Mouse (Mus musculus) embryonic facial prominence, embryonic 13.5 days (tissue): ENCODE measurements around the gene Alk. TPM values are rescaled to one million over a fixed set of nuclear protein-coding genes. Genes with fewer than 3 reads are reported as not detected.

ENCODE experiments used
- ATAC-seq: fragments of 200-750 bp; cut with Nextera tagmentation; 2 replicates; pipeline ENCODE4 v1.8.0; 2017; ENCODE audit warnings: low read depth; ENCODE audit not compliant: insufficient number of reproducible peaks, insufficient read depth, low FRiP score, low TSS enrichment
- H3K27ac ChIP-seq: fragments of 300-500 bp; sonication (generic); 2 replicates; pipeline ENCODE4 v1.5.1; 2015; ENCODE audit warnings: moderate library complexity, mild to moderate bottlenecking, inconsistent platforms
- H3K27me3 ChIP-seq: fragments of 300-500 bp; sonication (generic); 2 replicates; pipeline ENCODE4 v1.6.1; 2015; ENCODE audit warnings: mild to moderate bottlenecking, inconsistent platforms
- H3K36me3 ChIP-seq: fragments of 300-500 bp; sonication (generic); 2 replicates; pipeline ENCODE4 v1.6.1; 2015; ENCODE audit warnings: mild to moderate bottlenecking, inconsistent platforms
- H3K4me1 ChIP-seq: fragments of 300-500 bp; sonication (generic); 2 replicates; pipeline ENCODE4 v1.6.1; 2015; ENCODE audit warnings: inconsistent platforms
- H3K4me2 ChIP-seq: fragments of 300-500 bp; sonication (generic); 2 replicates; pipeline ENCODE4 v1.6.1; 2015; ENCODE audit warnings: moderate library complexity, mild to moderate bottlenecking, inconsistent platforms
- H3K4me3 ChIP-seq: fragments of 300-500 bp; sonication (generic); 2 replicates; pipeline ENCODE4 v1.5.1; 2015; ENCODE audit warnings: mild to moderate bottlenecking, inconsistent platforms
- H3K9ac ChIP-seq: fragments of 300-500 bp; sonication (generic); 2 replicates; pipeline ENCODE4 v1.6.1; 2015; ENCODE audit warnings: mild to moderate bottlenecking, inconsistent platforms
- H3K9me3 ChIP-seq: fragments of 300-500 bp; sonication (generic); 2 replicates; pipeline ENCODE4 v1.6.1; 2016; ENCODE audit warnings: inconsistent platforms
- WGBS: fragments of 180-500 bp; shearing (Covaris S2); methylation state at CpG from one replicate; pipeline ENCODE4 v1.1.7; 2015; ENCODE audit warnings: mixed read lengths; 5-methylcytosine and 5-hydroxymethylcytosine counted together
- polyA plus RNA-seq: library from polyadenylated mRNA; unstranded; fragments of >200 nt; fragmentation: Nextera tagmentation; extraction: Ambion mirVana; gene quantifications from 2 replicates; pipeline ENCODE4 v1.2.1, GENCODE M21; 2015

The Alk gene
- polyA plus RNA-seq, 1 experiment from 2014 or later = 0.51 TPM

DNA sequence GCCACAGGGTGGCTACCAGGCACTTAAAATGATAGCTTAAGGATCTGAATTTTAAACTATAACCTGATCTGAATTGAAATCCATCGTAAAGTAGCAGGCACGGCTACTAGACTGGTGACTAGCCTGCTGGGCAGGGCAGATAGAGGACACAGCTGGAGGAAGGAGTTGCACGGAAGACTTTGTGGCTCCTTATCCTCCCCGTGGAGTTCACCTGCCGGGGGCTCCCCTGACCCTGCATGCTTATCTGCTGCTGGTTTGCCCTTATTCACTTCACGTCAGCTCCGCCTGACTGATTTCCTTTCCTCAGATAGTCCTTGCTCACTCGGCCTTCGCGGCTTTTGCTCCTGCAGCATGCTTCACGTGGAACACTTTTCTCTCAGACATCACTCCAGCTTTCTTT, 484.1 kb downstream of the Alk start:
- H3K9ac ChIP-seq = no peak overlapping the region
- no peaks in the 10 kb centered on the region for H3K27me3 ChIP-seq
- ATAC-seq = no peak
- H3K4me3 ChIP-seq = no peak overlapping the region
- H3K36me3 ChIP-seq = no peaks in the 10 kb centered on the region
- H3K4me1 ChIP-seq = no peaks in the 10 kb centered on the region
- no peak overlapping the region for H3K27ac ChIP-seq
- no peak overlapping the region for H3K4me2 ChIP-seq
- H3K9me3 ChIP-seq = no peaks in the 10 kb centered on the region
- 77% methylated on average over 11 of the region's 11 CpGs for WGBS

DNA sequence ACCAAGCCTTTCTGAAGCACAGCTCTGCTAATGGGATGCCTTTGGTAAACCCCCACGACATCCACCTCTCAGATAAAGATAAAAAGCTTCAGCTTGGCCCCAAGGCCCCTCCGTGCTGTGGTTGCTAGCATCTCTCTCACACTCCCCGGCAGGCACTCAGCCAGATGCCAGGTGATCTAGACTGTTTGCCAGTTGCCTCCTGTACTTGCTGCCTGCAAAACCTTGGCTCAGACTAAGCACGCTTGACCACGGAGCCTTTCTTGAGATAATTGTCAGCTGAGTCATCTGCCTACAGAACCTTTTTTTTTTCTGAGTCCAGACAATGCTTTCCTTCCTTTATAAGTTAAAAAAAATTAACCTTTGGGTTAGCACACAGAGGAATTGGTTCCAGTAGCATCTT, 486.1 kb downstream of the Alk start:
- ATAC-seq = no peak
- H3K36me3 ChIP-seq = no peaks in the 10 kb centered on the region
- WGBS = 80% methylated on average over 5 of the region's 5 CpGs

DNA sequence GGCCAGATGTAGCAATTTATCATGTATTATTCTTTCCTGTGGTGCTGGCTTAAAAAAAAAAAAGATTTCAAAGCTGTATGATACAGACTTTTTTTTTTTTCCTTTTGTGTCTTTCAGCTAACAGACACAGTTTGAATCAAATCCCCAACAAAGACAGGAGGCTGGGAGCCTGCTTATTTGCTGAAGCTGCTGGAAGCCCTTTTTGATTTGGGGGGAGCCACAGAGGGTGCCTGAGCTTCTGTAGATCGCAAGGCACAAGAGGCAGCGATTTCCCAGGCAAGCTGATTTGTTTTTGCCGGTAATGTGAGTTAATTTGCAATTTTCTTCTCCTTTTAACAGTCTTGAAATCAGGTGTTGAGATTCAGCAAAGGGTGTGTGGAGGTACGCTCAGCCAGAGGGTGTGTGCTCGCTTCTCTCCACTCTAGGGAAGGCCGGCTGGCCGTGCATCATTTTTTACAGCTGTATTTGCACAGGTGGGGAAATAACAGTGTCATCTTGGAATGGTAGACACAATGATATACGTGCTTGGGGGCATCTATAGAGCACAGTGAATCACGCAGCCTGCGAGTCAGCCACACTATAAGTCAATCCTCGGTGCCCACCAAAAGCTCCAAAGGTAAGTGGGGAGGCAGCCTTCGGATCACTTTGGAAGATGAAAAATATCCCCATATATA, 489.0 kb downstream of the Alk start:
- WGBS = 56% methylated on average over 12 of the region's 12 CpGs
- ATAC-seq = no peak
- no peaks in the 10 kb centered on the region for H3K36me3 ChIP-seq
- H3K4me3 ChIP-seq = no peak overlapping the region
- no peak overlapping the region for H3K9ac ChIP-seq
- no peaks in the 10 kb centered on the region for H3K9me3 ChIP-seq
- H3K4me1 ChIP-seq = no peaks in the 10 kb centered on the region
- H3K4me2 ChIP-seq = no peak overlapping the region
- no peaks in the 10 kb centered on the region for H3K27me3 ChIP-seq
- H3K27ac ChIP-seq = no peak overlapping the region

More for the DNA sequence above, 486.1 kb downstream of the Alk start:
- Histone ChIP-seq H3K9me3 (no peaks in the 10 kb centered on the region), H3K4me1 (no peaks in the 10 kb centered on the region), H3K27me3 (no peaks in the 10 kb centered on the region), H3K4me2 (no peak overlapping the region), H3K9ac (no peak overlapping the region), H3K27ac (no peak overlapping the region), H3K4me3 (no peak overlapping the region)

DNA sequence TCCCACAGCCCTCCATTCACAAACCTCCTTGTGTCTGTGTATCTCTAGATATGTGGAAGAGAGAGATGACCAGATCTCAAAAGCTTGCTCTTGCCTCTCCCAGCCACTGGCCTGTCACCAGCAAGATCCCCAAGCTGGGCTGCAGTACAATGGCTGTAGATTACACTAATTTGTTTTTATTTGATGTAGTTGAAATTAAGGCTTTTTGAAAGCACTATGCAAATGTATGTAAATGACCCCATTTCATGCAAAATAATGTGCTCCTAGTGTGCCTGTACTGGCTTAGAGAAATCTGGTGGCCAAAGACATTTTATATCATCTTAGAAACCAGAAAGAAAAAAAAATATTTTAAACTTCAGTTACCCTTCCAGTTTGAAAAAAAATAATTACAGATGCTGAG, 492.4 kb downstream of the Alk start:
- H3K9ac ChIP-seq = no peak overlapping the region
- H3K4me3 ChIP-seq = no peak overlapping the region
- no peak overlapping the region for H3K27ac ChIP-seq
- H3K36me3 ChIP-seq = no peaks in the 10 kb centered on the region
- H3K4me2 ChIP-seq = no peak overlapping the region
- no peaks in the 10 kb centered on the region for H3K9me3 ChIP-seq
- no peaks in the 10 kb centered on the region for H3K4me1 ChIP-seq
- no peak for ATAC-seq
- H3K27me3 ChIP-seq = no peaks in the 10 kb centered on the region

DNA sequence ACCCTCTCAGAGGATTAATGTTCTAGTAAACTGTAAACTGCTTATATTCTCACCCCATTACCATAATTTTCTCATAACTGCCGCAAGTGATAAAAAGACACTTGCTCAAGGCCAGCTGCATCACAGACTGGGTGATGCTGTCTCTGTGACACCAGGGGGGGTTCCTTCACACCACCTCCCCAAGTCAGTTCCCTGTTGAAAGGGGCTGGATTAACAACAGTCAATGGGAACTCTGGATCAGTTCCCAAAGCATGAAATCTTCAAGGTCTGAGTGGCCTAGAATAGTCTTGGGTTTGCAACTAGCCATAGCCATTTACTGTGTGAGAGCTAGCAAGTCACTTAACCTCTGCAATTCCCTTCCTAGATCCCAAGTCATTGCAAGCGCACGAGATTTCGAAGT, 492.9 kb downstream of the Alk start:
- Histone ChIP-seq H3K4me2 (no peak overlapping the region), H3K36me3 (no peaks in the 10 kb centered on the region), H3K27ac (no peak overlapping the region), H3K9ac (no peak overlapping the region), H3K27me3 (no peaks in the 10 kb centered on the region), H3K9me3 (no peaks in the 10 kb centered on the region), H3K4me3 (no peak overlapping the region), H3K4me1 (no peaks in the 10 kb centered on the region)
- WGBS = 91% methylated on average over 4 of the region's 4 CpGs
- no peak for ATAC-seq

DNA sequence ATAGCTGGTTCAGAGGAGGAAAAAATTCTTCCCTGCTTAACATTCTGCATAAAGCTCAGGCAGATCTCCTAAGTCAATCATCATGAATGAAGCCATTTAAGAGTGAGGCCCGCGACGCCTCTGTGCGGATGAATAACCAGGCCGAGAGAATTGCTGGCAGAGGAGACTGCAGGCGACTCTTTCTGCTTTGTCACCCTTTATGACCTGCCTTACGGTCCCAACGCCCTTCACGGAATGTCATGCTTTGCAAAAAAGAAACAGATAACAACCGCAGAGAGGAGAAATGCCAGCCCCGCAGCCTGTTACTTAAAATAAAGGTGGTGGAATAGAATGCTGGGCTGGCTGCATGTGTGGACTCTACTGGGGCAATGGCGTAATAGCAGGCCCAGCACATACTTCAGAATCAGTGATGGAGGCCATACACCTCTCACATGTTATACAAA, 517.1 kb downstream of the Alk start:
- Histone ChIP-seq H3K4me1 (no peaks in the 10 kb centered on the region), H3K9ac (no peak overlapping the region), H3K9me3 (no peaks in the 10 kb centered on the region), H3K27me3 (no peaks in the 10 kb centered on the region), H3K27ac (no peak overlapping the region), H3K4me2 (no peak overlapping the region), H3K36me3 (no peaks in the 10 kb centered on the region), H3K4me3 (no peak overlapping the region)
- 77% methylated on average over 12 of the region's 12 CpGs for WGBS
- no peak for ATAC-seq

DNA sequence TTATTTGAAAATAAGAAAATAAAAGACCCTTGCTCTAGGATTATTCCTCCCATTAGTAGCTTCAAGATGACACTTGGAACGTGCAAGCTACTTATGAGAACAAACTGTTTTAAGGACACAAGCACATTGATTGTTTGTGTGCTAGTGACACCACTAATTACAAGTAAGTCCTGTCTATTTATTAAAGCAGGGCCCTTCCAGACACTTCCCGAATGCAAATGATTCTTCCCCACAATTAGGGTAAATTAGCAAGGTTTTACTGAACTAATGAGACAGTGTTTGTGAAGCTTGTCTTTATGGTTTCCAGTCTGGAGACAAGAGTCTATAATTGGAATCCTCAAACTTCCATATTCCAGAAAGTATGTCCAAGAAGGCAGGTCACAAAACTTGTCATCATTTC, 523.0 kb downstream of the Alk start:
- 65% methylated on average over 2 of the region's 2 CpGs for WGBS
- ATAC-seq = no peak
- no peak overlapping the region for H3K4me2 ChIP-seq

DNA sequence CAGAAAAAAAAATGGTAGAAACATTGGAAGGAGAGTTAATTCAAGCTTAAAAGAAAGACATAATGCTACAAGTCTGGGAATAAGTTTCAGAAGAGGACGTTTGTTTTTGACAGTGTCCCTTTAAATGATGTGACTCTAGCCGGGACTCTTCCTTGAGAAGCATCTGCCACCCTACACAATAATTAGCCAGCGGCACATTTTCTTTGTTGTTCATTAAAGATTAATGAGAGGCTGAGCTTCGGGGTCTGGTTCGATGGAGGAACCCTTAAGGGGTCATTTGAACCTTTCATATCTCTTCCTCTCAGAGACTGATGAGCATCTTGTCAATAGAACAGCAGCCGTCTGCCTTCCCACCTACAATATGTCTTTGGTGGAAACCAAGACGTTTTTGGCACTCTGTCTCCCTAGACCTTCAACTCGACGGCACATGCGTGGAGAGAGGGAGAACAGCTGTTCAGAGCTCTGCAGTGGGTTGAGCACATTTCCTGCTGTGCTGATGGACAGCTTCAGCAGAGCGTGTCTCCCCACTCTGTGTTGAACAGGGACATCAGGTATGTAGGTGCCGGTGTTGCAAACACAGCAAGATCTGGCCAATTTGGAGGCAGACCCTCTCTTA, 528.0 kb downstream of the Alk start:
- Histone ChIP-seq H3K9ac (no peak overlapping the region), H3K4me3 (no peak overlapping the region), H3K36me3 (no peaks in the 10 kb centered on the region), H3K4me1 (no peaks in the 10 kb centered on the region), H3K27ac (no peak overlapping the region), H3K27me3 (no peaks in the 10 kb centered on the region), H3K4me2 (no peak overlapping the region), H3K9me3 (no peaks in the 10 kb centered on the region)
- 55% methylated on average over 12 of the region's 12 CpGs for WGBS
- no peak for ATAC-seq

More for the DNA sequence above, 523.0 kb downstream of the Alk start:
- Histone ChIP-seq H3K36me3 (no peaks in the 10 kb centered on the region), H3K4me1 (no peaks in the 10 kb centered on the region), H3K27me3 (no peaks in the 10 kb centered on the region), H3K9me3 (no peaks in the 10 kb centered on the region), H3K4me3 (no peak overlapping the region), H3K27ac (no peak overlapping the region), H3K9ac (no peak overlapping the region)

DNA sequence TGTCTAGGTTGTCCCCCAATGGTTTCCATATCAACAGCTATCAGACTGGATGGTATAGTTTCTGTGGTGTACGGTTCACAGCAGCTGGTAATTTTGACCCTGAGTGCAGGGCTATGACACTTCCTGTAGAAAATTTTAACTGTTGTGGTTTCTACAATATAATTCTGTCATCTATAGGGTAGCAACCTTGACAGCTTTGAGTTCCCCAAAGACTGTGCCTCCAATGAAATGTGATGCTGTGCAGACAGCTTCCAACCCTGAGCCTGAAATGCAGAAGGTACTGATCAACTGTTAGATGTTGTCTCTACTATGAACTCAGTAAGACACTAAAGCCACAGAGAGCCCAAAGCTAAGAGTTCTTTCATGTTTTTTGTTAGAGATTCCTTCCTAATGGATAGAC, 532.6 kb downstream of the Alk start:
- no peaks in the 10 kb centered on the region for H3K36me3 ChIP-seq

DNA sequence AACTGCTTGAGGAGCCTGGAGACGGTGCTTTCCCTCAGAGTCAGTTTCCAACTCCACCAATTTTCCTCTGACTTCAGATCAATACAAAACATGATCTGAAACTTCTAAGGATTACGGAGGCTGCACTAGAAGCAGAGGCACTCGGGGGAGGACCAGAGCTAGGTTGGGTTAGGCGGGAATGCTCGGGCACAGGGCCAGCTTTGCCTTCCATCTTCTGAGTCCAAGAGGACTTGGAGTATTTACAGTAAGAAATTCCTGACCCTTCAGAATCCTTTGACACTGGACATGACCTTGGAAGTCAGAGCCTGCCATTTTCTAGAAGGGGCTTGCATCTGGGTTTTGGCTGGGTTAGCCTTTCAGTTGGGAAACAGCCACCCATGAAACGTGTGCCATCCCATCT, 536.3 kb downstream of the Alk start:
- H3K36me3 ChIP-seq = no peaks in the 10 kb centered on the region
- no peak overlapping the region for H3K27ac ChIP-seq
- 83% methylated on average over 6 of the region's 6 CpGs for WGBS
- ATAC-seq = no peak
- no peak overlapping the region for H3K4me3 ChIP-seq
- H3K4me2 ChIP-seq = no peak overlapping the region
- no peak overlapping the region for H3K9ac ChIP-seq
- H3K9me3 ChIP-seq = no peaks in the 10 kb centered on the region
- no peaks in the 10 kb centered on the region for H3K4me1 ChIP-seq
- no peaks in the 10 kb centered on the region for H3K27me3 ChIP-seq

More for the DNA sequence above, 532.6 kb downstream of the Alk start:
- no peaks in the 10 kb centered on the region for H3K27me3 ChIP-seq
- no peak overlapping the region for H3K9ac ChIP-seq
- H3K4me1 ChIP-seq = no peaks in the 10 kb centered on the region
- no peak overlapping the region for H3K27ac ChIP-seq
- H3K9me3 ChIP-seq = no peaks in the 10 kb centered on the region
- H3K4me2 ChIP-seq = no peak overlapping the region
- ATAC-seq = no peak
- WGBS = 67% methylated on average over 1 of the region's 1 CpGs
- no peak overlapping the region for H3K4me3 ChIP-seq

DNA sequence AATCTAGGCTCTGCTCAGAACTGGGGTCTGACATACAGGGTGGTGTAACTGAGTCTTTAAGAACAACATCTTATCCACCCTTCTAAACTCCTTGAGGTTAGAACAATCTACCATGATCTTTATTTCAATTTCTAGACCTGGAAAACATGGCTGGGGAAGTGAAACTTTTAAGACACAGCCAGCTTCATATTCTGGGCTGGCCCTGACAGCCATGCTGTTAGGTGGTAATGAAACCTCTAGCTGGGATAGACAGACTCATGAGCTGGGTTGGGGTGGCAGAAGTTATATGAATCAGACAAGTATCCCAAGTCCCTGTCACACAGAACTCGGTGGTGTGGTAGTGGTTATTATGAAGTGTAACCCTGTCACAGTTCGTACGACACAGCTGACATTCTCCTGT, 541.4 kb downstream of the Alk start:
- no peak overlapping the region for H3K4me2 ChIP-seq
- no peak overlapping the region for H3K27ac ChIP-seq
- no peaks in the 10 kb centered on the region for H3K9me3 ChIP-seq
- H3K4me3 ChIP-seq = no peak overlapping the region
- WGBS = 92% methylated on average over 3 of the region's 3 CpGs
- no peak overlapping the region for H3K9ac ChIP-seq
- ATAC-seq = no peak
- H3K27me3 ChIP-seq = no peaks in the 10 kb centered on the region
- no peaks in the 10 kb centered on the region for H3K36me3 ChIP-seq
- H3K4me1 ChIP-seq = no peaks in the 10 kb centered on the region

DNA sequence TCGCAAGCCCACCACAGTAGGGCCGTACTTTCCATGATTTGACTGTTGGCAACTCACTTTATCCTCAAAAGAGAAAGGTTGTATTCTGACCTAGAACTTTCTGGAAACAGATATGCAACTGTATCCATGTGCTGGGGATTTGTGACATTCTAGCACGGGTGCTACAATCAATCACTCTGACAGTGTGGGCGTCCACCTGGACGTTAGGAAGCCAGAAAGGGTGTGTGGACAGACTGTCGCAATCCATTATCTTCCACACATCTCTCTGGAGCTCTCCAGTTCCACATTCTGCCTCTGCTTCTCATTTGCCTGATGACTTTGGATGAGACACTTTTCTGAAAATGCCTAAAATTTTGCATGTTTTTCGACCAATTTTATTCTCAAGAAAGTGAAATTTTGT, 545.1 kb downstream of the Alk start:
- 79% methylated on average over 7 of the region's 7 CpGs for WGBS
- Histone ChIP-seq H3K36me3 (no peaks in the 10 kb centered on the region), H3K9me3 (no peaks in the 10 kb centered on the region), H3K4me1 (no peaks in the 10 kb centered on the region), H3K4me3 (no peak overlapping the region), H3K27ac (no peak overlapping the region), H3K9ac (no peak overlapping the region), H3K4me2 (no peak overlapping the region), H3K27me3 (no peaks in the 10 kb centered on the region)
- ATAC-seq = no peak
